Mouse (Mus musculus): ENCODE data around the gene Tnfsf9. TPM values are rescaled to one million over a fixed set of nuclear protein-coding genes. Genes with fewer than 3 reads are reported as not detected.

The Tnfsf9 gene
- polyA plus RNA-seq, 2 experiments from 2014 or later: 9.0 to 9.9 TPM

DNA sequence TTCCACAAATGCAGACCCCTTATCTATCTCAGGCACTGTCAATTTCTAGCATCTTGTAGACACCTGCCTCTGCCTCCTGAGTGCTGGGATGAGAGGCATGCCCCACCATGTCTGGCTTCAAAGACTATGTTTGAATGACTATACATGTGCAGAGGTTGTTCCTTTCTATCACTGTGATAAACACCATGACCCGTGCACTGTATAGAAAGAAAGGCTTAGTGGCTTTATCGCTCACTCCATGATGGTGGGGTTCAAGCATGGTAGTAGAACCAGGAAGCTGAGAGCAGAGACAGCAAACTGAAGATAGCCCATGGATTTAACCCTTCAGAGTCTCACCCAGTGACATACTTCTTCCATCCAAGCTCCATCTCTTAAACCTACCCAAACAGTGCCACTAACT is 29.6 kb downstream of the Tnfsf9 start:
- ATAC-seq: no peak

DNA sequence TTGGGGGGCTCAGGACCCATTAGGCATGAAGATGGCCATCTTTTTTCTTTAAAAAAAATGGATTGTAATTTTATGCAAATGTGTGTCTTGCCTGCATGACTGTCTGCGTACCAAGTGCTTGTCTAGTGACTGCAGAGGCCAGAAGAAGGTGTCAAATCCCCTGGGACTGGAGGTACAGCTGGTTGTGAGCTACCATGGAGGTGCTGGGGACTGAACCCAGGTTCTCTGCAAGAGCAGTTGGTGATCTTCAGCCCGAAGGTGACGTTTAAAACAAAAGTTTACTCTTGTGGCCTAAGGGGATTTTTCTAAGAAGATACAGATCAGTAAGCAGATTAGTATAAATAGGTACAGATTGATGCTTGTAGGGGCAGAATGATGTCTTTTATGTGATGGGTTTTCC is 30.5 kb downstream of the Tnfsf9 start:
- ATAC-seq: no peak

- ATAC-seq: no peak
Observed at GRCm38 (mm10) chr17:57138676-57139075, 33.6 kb downstream of the Tnfsf9 start.

- no peak for ATAC-seq
Observed at GRCm38 (mm10) chr17:57139708-57140107, 34.6 kb downstream of the Tnfsf9 start.

DNA sequence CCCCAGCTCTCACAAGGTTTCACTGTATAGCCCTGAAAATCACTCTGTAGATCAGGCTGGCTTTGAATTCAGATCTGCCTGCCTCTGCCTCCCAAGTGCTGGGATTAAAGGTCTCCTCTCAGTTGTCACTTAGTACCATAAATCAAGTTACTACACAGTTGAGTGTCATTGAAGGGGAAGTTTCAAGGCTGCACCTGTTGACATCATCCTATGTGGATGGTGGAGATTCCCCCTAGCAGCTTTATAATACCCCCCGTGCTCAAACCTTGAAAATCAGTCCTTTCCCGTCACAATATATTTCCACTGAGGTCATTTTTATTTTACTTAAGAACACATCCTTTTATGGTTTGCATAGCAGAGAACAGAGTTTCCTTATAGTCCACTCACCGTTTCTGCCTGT is 38.6 kb downstream of the Tnfsf9 start:
- no peak for ATAC-seq

GRCm38 (mm10) chr17:57145115-57145514 is 40.0 kb downstream of the Tnfsf9 start:
- no peak for ATAC-seq

DNA sequence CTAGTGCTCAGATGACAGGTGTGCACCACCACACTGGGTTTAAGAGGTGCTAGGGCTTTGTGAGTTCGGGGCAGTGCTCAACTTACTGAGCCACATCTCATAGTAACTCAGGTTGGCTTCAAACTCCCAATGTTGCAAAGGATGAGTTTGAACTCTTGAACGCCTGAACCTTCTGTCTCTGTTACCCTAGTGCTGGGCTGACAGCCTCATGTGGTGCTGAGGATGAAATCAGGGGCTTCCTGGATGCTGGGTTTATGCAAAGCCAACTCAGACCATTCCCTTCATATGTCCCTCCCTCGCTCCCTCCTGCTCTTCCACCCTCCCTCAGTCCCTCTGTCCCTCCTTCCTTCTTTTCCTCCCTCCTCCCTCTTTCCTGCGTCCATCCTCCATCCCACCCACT is 43.2 kb downstream of the Tnfsf9 start:
- no peak for ATAC-seq

DNA sequence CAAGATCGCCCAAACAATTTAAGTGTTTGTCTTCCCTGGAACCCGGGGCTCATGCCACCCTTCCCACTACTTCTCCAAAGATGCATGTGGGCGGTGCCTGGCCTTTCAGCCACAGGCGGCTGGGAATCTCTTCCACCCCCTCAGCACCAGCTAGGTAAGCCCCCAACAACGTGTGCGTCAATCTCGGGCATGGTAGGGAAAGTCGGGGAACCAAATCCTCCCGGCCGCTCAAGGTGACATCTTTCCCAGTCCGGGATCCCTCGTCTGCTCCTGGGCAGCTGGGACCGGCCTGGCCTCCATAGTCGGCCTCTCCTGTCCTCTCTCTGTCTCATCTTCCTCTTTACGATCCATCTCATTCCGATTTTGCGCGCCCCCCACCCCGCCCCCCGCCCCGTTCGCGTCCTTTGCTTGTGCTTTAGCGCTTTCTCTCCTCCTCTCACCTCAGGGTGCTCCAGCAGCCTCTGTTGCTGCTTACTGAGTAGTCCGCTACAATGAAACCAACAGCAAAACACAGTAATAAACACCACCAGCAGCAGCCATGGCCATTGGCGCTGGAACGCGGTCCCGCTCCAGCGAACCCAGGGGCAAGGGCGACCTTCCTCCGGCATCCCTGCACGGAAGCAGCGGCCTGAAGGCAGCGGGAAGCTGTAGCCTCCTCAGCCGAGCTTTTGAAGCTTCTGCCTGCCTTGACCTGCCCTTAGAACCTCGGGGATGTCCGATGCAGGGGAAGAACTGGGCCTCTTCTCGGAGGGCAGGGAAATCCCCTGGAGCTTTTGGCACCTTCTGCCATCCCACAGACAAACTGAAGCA is 44.1 kb downstream of the Tnfsf9 start, which contains the start of gene Cd70:
TSS of gene Cd70 (minus strand) at position 784 of the 810 bp plus-strand sequence.
- no peak for ATAC-seq

- ATAC-seq: no peak
Observed at GRCm38 (mm10) chr17:57153006-57153405, 47.9 kb downstream of the Tnfsf9 start.

DNA sequence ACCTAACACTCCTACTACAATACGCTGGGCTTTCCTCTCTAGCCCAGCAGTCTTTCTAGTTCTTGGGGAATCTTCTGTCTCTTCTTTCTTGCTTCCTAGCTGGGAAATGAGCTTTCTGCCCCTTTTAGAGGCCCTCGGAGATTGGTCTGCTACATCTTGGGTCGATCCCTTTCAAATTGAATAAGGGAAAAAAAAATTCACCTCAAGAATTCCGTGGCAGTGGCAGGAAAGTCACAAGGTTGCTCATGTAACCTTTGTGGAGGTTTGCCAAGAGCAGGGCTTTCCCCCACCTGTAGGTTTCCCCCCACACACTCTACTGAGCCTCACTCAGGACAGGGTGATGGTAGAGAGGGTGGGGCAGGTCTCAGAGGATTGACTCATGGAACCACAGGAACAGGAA is 48.7 kb downstream of the Tnfsf9 start:
- ATAC-seq: no peak

Other genes with a start within 250 kb of the Tnfsf9 start
- gene Acsbg2, start 230.9 kb upstream of the Tnfsf9 start, polyA plus RNA-seq (2017; shearing (Covaris generic)): under 1 TPM in 1 of 2 experiments, not detected in 1; 0.21 TPM
- gene 1700061G19Rik, start 229.8 kb upstream of the Tnfsf9 start, polyA plus RNA-seq (2017; shearing (Covaris generic)): under 1 TPM; 0.28 to 0.37 TPM
- 1 to 10 TPM; 4.6 to 6.4 TPM for gene Mllt1, start 169.9 kb upstream of the Tnfsf9 start, polyA plus RNA-seq (2017; shearing (Covaris generic))
- gene Acer1, start 123.2 kb upstream of the Tnfsf9 start, polyA plus RNA-seq (2017; shearing (Covaris generic)): not detected
- 10 to 100 TPM; 79.3 to 85.4 TPM for gene Clpp, start 115.0 kb upstream of the Tnfsf9 start, polyA plus RNA-seq (2017; shearing (Covaris generic))
- 10 to 100 TPM; 22.6 to 26.9 TPM for gene Alkbh7, start 108.0 kb upstream of the Tnfsf9 start, polyA plus RNA-seq (2017; shearing (Covaris generic))
- gene Pspn, start 105.3 kb upstream of the Tnfsf9 start, polyA plus RNA-seq (2017; shearing (Covaris generic)): not detected
- gene Gtf2f1, start 94.0 kb upstream of the Tnfsf9 start, polyA plus RNA-seq (2017; shearing (Covaris generic)): 10 to 100 TPM; 63.3 to 89.3 TPM
- gene Gm17949, start 93.9 kb upstream of the Tnfsf9 start, polyA plus RNA-seq (2017; shearing (Covaris generic)): under 1 TPM in 1 of 2 experiments, not detected in 1; 0.57 TPM
- gene Khsrp, start 73.8 kb upstream of the Tnfsf9 start, polyA plus RNA-seq (2017; shearing (Covaris generic)): 10 to 100 TPM; 19.6 to 30.9 TPM
- gene Slc25a41, start 63.7 kb upstream of the Tnfsf9 start, polyA plus RNA-seq (2017; shearing (Covaris generic)): not detected
- under 1 TPM; 0.46 to 0.73 TPM for gene Crb3, start 46.2 kb upstream of the Tnfsf9 start, polyA plus RNA-seq (2017; shearing (Covaris generic))
- gene Slc25a23, start 45.5 kb upstream of the Tnfsf9 start, polyA plus RNA-seq (2017; shearing (Covaris generic)): 1 to 10 TPM; 1.5 to 3.2 TPM
- 100 to 1,000 TPM; 205 to 208 TPM for gene Dennd1c, start 26.8 kb upstream of the Tnfsf9 start, polyA plus RNA-seq (2017; shearing (Covaris generic))
- 1 to 10 TPM; 3.5 to 4.2 TPM for gene Tubb4a, start 17.5 kb upstream of the Tnfsf9 start, polyA plus RNA-seq (2017; shearing (Covaris generic))
- 1 to 10 TPM; 1.1 to 2.1 TPM for gene Cd70, start 44.5 kb downstream of the Tnfsf9 start, polyA plus RNA-seq (2017; shearing (Covaris generic))
- gene Tnfsf14, start 88.9 kb downstream of the Tnfsf9 start, polyA plus RNA-seq (2017; shearing (Covaris generic)): 10 to 100 TPM in 1 of 2 experiments, 1 to 10 TPM in 1; 7.9 to 12.8 TPM
- under 1 TPM in 1 of 2 experiments, not detected in 1; 0.41 TPM for gene C3, start 122.8 kb downstream of the Tnfsf9 start, polyA plus RNA-seq (2017; shearing (Covaris generic))
- gene Gpr108, start 143.1 kb downstream of the Tnfsf9 start, polyA plus RNA-seq (2017; shearing (Covaris generic)): 10 to 100 TPM; 46.4 to 55.8 TPM
- gene Trip10, start 144.1 kb downstream of the Tnfsf9 start, polyA plus RNA-seq (2017; shearing (Covaris generic)): 1 to 10 TPM; 1.7 to 2.5 TPM
- gene Vav1, start 173.8 kb downstream of the Tnfsf9 start, polyA plus RNA-seq (2017; shearing (Covaris generic)): 10 to 100 TPM; 74.1 to 83.7 TPM